Comparison of ENCODE assay signal across 8 mouse cellular contexts in genomic region chr5:134785691-134786371, GRCm38 (mm10). TPM values are rescaled to one million over a fixed set of nuclear protein-coding genes. Genes with fewer than 3 reads are reported as not detected.
A peak's percentile ranks its signal among the peaks of the same experiment; 100 is the strongest.
DNase-seq lines count a peak whose midpoint lies in the region; ATAC-seq lines count a peak whose summit lies in the region.

No protein-coding gene starts in this region.

- no peak for ATAC-seq in neural tube, embryonic 11.5 days (ENCODE audit: insufficient read depth, low FRiP score, low TSS enrichment)
- no peak for ATAC-seq in forebrain, embryonic 13.5 days
- 0 out of 2 replicates have a peak, but pooled peaks have one; percentile 39 for ATAC-seq in stomach, embryonic 16.5 days (ENCODE audit: insufficient read depth, low FRiP score)

- H3K9me3 ChIP-seq in neural tube, embryonic 11.5 days (ENCODE audit: control insufficient read depth, low read length) = no peaks in the 10 kb centered on the region
- no peaks in the 10 kb centered on the region for H3K9me3 ChIP-seq in forebrain, embryonic 13.5 days (replicated peaks)
- no peaks in the 10 kb centered on the region for H3K9me3 ChIP-seq in stomach, embryonic 16.5 days (replicated peaks; ENCODE audit: control insufficient read depth, low read length)

- no peaks in the 10 kb centered on the region for H3K4me1 ChIP-seq in neural tube, embryonic 11.5 days (ENCODE audit: control insufficient read depth, insufficient read depth, low read length)
- H3K4me1 ChIP-seq in forebrain, embryonic 13.5 days = peaks cover 6% of the 10 kb centered on the region
- H3K4me1 ChIP-seq in stomach, embryonic 16.5 days (ENCODE audit: control insufficient read depth, insufficient read depth, low read length) = peaks cover 10% of the 10 kb centered on the region

- H3K9ac ChIP-seq in neural tube, embryonic 11.5 days (ENCODE audit: low read length) = no peak overlapping the region
- H3K9ac ChIP-seq in forebrain, embryonic 13.5 days = peak overlapping the region; percentile 46
- H3K9ac ChIP-seq in stomach, embryonic 16.5 days (ENCODE audit: low read length) = peak overlapping the region; percentile 20

- no peaks in the 10 kb centered on the region for H3K27me3 ChIP-seq in neural tube, embryonic 11.5 days (ENCODE audit: control insufficient read depth, insufficient read depth, low read length)
- no peaks in the 10 kb centered on the region for H3K27me3 ChIP-seq in forebrain, embryonic 13.5 days
- H3K27me3 ChIP-seq in stomach, embryonic 16.5 days (ENCODE audit: control insufficient read depth, insufficient read depth, low read length) = no peaks in the 10 kb centered on the region

- no peak overlapping the region for H3K4me3 ChIP-seq in neural tube, embryonic 11.5 days (ENCODE audit: low read depth, low read length)
- H3K4me3 ChIP-seq in forebrain, embryonic 13.5 days = no peak overlapping the region
- no peak overlapping the region for H3K4me3 ChIP-seq in stomach, embryonic 16.5 days (replicated peaks; ENCODE audit: low read length)

- peak; percentile 29 for DNase-seq in neural tube, embryonic 11.5 days (ENCODE audit: low spot score)
- DNase-seq in neural tube, embryonic 10.5 days (ENCODE audit: extremely low spot score, low spot score) = no peak
- DNase-seq in heart, postnatal 4 days = peak; percentile 61
- no peak for DNase-seq in thymus, postnatal 25 days
- DNase-seq in spleen, adult 12 weeks (ENCODE audit: low spot score) = no peak
- DNase-seq in urinary bladder, adult 2 months (ENCODE audit: low spot score) = no peak

- H3K27ac ChIP-seq in neural tube, embryonic 11.5 days (ENCODE audit: low read depth, low read length) = no peak overlapping the region
- no peak overlapping the region; the same call in 1 of the 2 replicates for H3K27ac ChIP-seq in forebrain, embryonic 13.5 days
- H3K27ac ChIP-seq in stomach, embryonic 16.5 days (ENCODE audit: low read length) = peak overlapping the region; percentile 58; the same call in 1 of the 2 replicates

- WGBS in neural tube, embryonic 11.5 days = 57% methylated on average over 25 of the region's 25 CpGs
- 23% methylated on average over 25 of the region's 25 CpGs for WGBS in forebrain, embryonic 13.5 days
- 53% methylated on average over 25 of the region's 25 CpGs for WGBS in stomach, embryonic 16.5 days

- no peaks in the 10 kb centered on the region for H3K36me3 ChIP-seq in neural tube, embryonic 11.5 days (ENCODE audit: control insufficient read depth, insufficient read depth, low read length)
- no peaks in the 10 kb centered on the region for H3K36me3 ChIP-seq in forebrain, embryonic 13.5 days (ENCODE audit: poor library complexity, severe bottlenecking)
- no peaks in the 10 kb centered on the region for H3K36me3 ChIP-seq in stomach, embryonic 16.5 days (ENCODE audit: control insufficient read depth, insufficient read depth, low read length)

- no peak overlapping the region for H3K4me2 ChIP-seq in neural tube, embryonic 11.5 days (ENCODE audit: low read depth)
- peak overlapping the region; percentile 27 for H3K4me2 ChIP-seq in forebrain, embryonic 13.5 days
- no peak overlapping the region for H3K4me2 ChIP-seq in stomach, embryonic 16.5 days (ENCODE audit: low read depth, low read length)

RNA-seq across cellular contexts. Expression of gene Eln, which starts 38.7 kb away (rescaled TPM):
- polyA plus RNA-seq in neural tube, embryonic 11.5 days (2014; fragmentation: Nextera tagmentation; extraction: Ambion mirVana) = 2.6 and 3.1 TPM in 2 replicates
- 3.4 and 3.5 TPM in 2 replicates for polyA plus RNA-seq in forebrain, embryonic 13.5 days (2015; fragmentation: Nextera tagmentation; extraction: Ambion mirVana)
- total RNA-seq in heart, postnatal 4 days (2021) = 1,000 to 10,000 TPM in 1 of 2 experiments, 100 to 1,000 TPM in 1; 932 to 1,129 TPM
- 93.7 and 97.0 TPM in 2 replicates for polyA plus RNA-seq in stomach, embryonic 16.5 days (2015; fragmentation: Nextera tagmentation; extraction: Ambion mirVana)
- 75.6 and 76.3 TPM in 2 replicates for polyA plus RNA-seq in urinary bladder, adult 2 months (2012; rRNA removed)

Comparison
In these comparisons a context has a peak if more than half of its experiments do, and no peak if none do; other contexts are left out.
1. DNase-seq: peak in neural tube, embryonic 11.5 days (single experiment) and heart, postnatal 4 days (single experiment); none in neural tube, embryonic 10.5 days (single experiment), thymus, postnatal 25 days (single experiment), spleen, adult 12 weeks (single experiment) and urinary bladder, adult 2 months (single experiment).
2. RNA of gene Eln, which starts 38.7 kb away (polyA plus RNA-seq): 93.7 to 97.0 TPM in stomach, embryonic 16.5 days and 75.6 to 76.3 TPM in urinary bladder, adult 2 months; 3.4 to 3.5 TPM in forebrain, embryonic 13.5 days and 2.6 to 3.1 TPM in neural tube, embryonic 11.5 days; every median in the first group is over 10 times any median in the second.